Mouse (Mus musculus) cerebellum, postnatal 4 days (tissue): ENCODE data around the gene Slc38a9.
"Not testable (repeated sequence)": the region's sequence is repeated elsewhere in the genome, so short reads cannot be mapped to it uniquely, and the experiment has no call there.

Source experiments
- DNase-seq, 2 experiments: peaks; one replicate each; pipeline ENCODE4 v3.0.0; 2022; ENCODE audit warnings: low spot score in 2 of 2, mixed read lengths in 1 of 2

Slc38a9 gene

DNA sequence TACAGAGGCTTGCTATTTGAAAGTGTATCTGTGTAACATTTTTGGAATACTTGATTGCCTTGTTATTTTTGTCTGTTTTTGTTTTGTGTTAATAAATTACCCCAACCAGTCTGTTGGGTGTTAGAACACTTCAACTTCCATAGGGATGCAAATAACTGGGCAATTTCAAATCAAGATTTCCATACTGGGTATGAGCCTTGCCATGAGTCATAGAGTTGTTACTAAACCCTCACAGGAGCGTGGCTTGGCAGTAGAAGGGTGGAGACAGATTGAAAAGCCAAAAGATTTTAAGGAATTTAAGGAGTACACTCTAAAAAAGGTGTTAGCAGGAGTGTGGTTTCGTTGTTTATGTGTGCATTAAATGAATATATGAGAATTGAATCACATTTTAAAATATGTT lies 22.8 kb downstream of the Slc38a9 start:
- DNase-seq: no peak

DNA sequence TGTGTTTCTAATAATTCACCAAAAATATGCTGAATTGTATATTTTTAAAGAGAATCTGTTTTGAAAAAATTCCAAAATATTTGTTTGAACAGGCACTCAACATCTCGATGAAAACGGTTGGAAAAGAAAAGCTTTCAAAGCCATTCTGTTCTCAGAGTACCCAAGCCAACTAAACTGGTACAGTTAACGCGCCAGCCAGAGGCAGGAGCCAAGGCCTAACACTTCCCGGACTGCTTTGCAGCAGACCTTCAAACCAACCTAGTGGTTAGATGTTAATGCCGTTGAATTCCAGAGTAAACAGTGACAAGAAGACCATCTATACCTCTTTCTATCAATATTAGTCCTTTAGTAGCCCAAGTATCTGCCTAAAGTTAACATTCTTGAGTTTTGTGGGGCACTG lies 23.4 kb downstream of the Slc38a9 start:
- no peak for DNase-seq

DNA sequence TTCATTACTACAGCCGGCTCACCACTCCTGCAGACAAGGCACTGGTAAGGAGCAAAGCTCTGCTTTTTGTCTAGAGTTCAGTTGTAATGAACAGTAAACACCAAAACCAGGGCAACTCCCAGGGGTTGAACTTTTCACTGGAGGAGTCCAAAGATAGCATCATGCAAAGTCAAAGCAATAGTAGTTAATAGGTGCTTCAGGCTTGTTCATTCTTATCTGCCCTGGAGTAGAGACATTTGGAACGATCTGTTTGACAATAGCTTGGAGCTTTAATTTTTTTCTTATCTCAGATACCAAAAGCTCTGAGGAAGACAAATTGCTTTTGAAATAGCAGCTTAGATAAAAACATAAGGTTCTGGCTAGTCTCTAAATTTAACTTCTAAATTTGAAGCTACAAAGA lies 25.6 kb downstream of the Slc38a9 start:
- DNase-seq: no peak

DNA sequence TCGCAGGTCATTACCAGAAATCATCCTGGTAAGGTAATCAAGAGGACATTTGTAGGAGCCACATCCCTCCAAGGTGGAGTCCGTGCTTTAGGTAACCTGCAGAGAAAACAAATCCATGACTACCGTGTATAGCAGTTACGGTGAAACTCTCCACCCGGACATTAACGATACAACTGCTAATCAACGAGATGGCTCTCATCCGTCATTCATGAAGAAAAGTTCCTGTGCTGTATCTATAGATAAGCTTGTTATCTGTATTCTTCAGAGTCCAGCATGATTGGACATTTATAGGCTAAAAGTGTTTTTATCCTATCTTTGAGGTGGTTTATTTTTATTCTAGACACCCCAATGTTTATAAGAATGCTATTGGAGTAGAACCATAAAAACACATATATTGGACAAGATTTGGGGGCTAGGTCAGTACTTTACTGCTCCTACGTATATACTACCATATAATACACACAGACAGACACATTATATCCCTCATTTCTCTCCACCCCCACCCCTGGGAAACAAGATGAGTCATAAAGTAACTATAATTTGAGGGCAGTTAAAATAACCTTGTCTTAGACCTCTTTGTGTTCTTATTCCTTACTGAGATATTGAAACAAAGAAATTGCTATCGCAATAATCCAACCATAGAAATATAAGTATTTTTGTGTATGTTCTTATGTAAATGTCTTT lies 32.5 kb downstream of the Slc38a9 start:
- no peak for DNase-seq

DNA sequence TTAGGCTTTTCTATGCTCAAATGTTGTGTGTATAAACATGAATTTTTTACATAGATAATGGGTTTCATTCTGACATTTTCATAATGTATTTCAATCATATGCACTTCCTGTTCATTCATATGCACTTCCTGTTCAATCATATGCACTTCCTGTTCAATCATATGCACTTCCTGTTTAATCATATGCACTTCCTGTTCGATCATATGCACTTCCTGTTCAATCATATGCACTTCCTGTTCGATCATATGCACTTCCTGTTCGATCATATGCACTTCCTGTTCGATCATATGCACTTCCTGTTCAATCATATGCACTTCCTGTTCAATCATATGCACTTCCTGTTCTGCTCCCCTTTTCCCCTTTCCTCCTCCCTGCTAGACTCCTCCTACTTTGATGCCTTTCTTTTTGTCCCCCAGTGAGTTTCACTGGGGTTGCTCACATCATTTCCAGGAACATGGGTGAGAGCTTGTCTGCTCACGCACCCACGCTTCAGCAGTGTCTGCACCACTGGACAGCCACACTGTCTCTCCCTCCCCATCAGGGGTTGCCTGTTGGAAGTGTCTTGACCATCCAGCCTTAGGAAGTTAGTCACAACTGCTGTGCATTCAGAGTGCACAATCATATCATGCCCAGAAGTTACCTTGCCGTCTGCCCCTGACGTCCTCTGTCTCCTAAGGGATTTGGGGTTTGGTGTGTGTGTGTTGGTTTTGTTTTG lies 35.1 kb downstream of the Slc38a9 start:
- no peak for DNase-seq

DNA sequence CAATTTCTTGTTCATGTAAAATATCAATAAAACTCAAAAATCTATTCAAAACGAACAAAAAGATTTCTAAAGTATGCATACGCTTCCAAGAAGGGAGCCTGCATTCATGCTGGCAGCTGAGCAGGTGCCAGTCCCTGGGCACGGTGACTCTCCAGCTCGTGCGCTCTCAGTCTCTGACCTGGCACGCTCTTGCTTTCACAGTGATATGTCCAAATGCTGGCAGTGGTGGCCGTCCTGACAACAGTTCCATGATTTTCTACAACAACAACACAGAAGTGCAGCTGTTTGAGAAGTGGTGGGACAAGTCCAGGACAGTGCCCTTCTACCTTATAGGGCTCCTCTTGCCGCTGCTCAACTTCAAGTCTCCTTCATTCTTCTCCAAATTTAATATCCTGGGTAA lies 40.7 kb downstream of the Slc38a9 start:
- DNase-seq: no peak

DNA sequence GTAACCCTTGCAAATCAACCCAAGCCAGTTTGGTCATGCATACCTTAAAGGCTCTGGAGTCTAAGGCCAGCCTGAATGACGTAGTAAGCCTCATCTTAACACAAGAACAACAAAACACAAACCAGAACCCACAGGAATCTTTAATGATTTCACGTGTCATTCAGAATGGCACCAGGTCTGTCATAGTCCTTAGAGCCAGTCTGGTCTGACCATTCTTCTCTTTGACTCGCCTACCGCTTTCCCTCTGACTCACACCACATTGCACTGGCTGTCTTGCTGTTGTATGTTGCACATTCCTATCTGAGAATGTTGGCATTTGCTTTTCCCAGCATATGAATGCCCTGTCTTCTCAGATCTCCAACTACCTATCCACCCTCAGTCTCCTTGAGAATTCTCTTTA lies 45.8 kb downstream of the Slc38a9 start:
- no peak for DNase-seq

DNA sequence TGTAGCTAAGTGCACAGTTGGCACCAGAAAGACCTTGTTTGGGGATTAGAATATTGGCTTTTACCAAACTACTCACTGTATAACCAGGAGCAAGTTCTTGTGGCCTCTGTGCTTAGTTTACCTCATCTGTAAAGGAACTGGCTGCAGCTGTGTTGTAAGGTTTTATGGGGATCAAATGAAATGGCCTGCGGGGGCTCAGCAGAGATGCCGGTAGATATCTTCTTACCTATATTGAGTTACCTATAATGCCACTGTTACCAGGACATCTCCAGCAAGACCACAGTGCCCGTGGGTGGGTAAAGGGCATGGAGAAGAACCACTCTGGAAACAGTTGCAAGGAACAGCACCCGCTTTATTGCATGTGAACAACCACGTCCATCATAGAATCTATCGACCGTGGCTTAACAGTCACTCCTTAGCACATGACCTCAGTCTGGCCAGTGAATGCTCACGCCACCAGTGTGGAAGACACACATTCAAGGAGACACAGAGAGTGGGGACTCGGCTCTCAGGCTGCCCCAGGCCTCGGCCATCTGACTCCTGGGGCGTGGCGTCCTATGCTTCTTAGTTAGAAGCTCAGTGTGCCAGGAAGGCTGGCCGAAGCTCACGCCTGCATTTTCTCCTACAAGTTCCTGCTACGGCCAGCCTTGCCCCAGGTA lies 59.7 kb downstream of the Slc38a9 start:
- no peak for DNase-seq

DNA sequence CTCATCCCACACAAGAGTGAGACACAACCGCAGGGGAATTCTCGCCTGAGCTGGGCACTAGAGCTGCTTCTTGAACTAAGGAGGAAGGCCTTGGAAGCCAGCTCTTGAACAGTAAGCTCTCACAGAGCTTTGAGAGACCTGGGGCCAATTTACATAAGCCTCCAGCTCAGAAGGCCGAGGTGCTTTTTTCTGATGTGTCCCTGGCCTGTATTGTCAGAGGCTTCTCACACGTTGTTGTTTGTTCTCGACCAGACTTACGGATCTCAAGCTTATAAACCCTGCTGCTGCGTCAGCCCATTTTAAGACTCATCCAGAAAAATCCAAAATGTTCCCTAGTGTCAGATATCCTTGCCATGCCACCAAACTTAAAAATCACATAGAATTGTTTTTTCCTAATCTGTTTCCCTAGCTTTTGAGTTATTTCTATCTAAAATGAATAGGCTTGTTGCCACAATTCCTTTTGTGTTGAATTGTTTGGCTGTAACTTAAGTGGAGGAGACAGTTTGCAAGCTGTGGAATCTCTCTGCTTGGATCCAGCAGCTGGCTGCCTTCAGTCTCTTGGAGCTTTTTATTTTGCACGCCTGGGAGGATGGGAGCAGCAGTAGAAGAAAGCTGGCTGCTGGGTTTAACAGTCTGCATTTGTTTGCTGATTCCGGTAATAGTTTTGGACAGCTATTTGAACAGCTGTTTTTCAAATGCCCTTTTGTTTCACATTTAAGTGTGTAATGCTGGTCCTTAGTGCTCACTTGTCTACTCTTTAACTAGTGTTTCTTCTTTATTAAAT lies 61.6 kb downstream of the Slc38a9 start:
- DNase-seq: no peak

DNA sequence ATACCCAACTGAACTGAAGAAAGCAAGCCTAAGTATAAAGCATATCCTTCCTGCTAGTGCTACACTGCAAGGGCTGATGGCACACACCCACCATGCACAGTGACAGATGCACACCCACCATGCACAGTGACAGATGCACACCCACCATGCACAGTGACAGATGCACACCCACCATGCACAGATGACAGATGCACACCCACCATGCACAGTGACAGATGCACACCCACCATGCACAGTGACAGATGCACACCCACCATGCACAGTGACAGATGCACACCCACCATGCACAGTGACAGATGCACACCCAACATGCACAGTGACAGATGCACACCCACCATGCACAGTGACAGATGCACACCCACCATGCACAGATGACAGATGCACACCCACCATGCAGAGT lies 63.7 kb downstream of the Slc38a9 start:
- DNase-seq: not testable (repeated sequence)

DNA sequence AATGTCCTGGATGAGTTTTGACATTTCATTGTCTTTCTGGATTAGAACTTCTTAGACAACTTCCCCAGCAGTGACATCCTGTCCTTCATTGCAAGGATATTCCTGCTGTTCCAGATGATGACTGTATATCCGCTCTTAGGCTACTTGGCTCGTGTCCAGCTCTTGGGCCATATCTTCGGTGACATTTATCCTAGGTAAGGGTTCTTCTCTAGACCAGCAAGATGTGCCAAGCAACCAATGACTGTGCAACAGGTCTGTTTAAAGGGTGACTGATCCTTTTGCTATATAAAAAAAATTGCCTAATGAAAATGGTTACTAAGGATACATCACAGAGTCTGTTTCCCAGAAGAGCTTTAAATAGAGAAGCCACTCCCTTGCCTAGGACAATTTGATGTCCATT lies 65.5 kb downstream of the Slc38a9 start:
- no peak for DNase-seq

DNA sequence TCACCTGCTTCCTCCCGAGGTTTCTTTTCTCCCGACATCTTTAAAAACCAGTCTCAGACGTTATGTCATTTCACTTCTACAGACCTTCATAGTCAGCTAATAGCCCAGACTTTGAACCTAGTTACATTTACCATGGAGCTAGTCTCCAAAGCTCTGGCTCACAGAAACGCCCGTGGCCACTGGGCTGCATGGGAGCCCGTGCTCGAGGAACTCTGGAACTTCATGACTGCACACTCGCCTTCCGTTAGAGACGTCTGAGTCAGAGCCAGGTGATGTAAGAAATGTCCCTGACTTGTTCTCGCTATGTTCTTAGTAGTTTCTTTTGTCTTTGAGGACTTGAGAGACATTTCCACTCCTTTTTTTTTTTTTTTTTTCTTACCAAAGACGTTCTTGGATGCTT lies 72.8 kb downstream of the Slc38a9 start:
- no peak for DNase-seq

DNA sequence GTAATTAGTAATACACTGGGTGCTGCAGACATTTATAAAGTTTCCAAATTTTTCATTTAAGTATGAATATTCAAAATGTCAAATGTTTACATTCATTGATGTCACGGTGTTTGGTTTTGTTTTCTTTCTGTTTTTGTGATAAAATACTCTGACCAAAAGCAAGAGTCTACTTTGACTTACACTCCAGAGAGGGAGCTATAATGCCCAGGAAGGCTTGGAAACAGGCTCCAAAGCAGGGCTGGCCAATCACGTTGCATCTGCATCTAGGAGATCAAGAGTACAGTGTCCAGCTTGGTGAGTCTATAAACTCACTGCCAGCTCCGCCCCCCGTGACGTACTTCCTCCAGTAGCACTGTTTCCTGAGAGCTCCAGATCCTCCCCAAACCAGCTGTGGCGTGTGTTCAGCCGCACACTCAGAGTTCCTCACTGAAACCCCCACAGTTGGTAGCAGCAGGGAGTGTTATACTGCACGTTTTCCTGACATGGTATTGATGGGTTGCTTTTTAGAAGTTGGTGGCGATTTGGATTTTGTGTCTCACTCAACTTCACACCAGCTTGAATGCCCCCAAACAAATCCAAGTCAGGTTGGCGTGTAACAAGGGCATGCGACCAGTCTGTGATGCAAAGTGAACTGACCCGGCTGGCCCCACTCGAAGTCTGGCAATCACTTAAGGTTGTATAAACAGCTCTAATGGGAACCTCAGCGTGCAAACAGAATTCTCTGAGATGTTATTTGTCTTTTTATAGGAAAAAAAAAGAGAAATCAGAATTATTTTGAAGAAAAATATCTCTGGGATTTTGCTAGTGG lies 74.6 kb downstream of the Slc38a9 start:
- DNase-seq: no peak

DNA sequence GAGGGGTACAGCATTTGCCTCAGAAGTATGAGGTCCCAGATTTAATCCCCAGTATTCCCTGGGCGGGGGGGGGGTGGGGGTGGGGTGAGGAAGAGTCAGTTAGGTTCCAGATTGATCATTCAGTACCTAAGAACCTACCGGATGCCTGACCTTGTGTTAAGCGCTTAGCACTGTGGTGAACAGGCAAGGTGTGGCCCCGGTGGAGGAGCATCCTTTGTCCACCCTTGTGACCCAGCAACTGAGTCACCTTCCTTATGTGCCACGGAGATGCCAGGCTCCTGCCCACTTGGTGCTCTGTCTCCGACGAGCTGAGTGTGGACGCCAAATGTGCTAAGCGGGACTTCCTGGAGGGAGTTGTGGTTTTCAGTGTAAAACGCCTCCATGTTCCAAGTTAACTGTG lies 75.9 kb downstream of the Slc38a9 start:
- DNase-seq: no peak

DNA sequence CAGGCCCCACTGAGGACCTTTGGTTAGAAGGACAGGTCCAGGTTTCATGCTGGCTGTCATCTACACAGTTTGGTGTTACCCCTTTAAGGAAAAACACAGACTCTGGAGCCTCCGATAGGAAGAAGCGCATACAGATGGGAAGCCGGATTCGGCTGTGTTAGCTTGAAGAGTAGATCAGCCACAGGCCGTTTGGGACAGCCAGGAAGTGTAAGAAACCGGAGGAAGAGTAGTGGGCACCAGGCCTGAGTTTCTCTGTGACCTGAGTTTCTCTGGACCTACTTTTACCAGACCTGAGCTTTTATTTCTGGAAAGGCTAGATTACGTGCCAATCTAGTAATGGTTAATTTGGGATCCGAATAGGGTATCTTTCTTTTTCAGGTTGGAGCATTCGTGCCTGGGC lies 76.6 kb downstream of the Slc38a9 start:
- DNase-seq: no peak

DNA sequence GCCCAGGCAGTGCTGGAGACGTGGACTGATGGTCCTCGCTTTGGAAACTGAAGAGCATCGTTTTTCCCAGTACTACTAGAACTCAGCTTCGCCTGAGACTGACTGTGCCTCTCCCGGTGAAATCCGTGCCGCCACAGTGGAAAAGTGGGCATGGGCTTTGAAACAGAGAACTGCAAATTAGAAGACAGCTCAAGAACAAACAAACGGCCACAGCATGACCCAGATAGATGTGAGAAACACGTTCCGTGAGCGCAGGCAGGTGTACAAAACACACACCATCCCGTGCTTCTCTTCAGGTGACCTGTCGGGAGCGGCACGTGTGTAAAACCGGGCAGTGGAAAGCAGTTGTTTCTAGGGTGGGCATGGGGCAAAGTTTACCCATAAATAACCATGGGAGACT lies 77.5 kb downstream of the Slc38a9 start:
- DNase-seq: no peak

DNA sequence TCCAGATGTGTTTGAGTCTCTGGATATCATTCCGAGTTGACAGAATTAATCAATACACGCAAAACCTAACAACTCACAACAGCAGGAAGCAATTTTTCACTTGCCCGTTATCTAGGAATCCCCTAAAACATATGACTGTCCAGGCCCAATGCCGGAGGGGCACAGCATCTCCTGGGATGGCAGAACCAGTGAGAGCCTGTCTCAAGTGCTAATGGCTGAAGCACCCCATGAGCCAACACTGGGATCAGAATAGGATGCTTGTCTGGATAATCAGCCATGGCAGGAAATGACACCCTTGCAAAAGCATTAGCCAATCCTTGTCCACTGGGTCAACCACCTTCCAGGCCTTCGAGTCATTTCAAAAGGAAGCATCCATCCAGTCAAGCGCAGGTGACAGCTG lies 79.5 kb downstream of the Slc38a9 start:
- no peak for DNase-seq

DNA sequence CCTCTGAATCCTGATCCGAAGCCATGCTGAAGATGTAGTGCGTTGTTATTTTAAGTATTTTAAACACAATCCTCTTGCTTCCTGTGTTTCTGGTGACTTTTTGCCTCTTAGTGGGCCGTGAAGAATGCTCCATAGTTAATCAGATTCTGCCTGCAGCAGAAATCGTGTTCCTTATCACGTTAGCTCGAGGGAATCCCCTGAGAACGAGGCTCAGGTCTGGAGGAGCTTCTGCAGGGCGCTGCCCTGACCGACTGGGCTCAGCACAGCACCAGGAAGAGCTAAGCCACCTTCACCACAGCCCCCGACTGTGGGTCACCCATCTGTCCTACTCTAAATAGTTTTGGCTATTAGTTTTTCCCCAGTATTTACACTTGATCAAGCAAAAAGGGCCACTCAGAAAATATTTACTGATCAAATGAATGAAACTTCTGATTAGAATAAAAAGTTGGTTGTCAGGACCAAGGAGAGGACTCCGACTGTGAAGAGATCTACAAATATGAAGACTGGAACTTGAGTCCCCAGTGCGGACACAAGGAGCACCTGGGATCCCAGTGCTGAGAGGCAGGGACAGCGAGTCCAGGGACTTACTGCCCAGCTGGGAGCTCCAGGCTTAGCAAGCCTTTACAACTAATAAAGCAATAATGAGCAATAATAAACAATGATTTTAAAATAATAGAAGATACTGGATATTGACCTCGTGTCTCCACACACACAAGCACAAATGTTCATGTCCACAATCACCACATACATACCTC lies 81.7 kb downstream of the Slc38a9 start:
- no peak for DNase-seq

DNA sequence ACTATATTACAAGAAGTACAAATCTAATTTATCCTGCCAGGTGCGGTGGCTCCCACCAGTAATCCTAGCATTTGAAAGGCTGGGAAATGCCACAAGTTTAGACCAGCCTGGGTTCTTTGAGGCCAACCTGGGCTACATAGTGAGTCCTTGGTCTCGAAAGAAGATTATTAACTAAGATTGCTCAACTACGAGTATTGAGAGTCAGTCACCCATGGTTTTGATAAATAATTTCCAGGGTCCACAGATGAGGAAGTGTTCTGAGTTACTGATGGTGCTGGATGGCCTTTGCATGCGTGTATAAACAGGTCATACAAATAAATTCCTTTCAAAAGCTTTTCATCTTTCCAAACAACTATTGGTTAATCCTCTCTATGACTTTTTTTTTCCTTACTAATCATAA lies 83.1 kb downstream of the Slc38a9 start:
- no peak for DNase-seq

DNA sequence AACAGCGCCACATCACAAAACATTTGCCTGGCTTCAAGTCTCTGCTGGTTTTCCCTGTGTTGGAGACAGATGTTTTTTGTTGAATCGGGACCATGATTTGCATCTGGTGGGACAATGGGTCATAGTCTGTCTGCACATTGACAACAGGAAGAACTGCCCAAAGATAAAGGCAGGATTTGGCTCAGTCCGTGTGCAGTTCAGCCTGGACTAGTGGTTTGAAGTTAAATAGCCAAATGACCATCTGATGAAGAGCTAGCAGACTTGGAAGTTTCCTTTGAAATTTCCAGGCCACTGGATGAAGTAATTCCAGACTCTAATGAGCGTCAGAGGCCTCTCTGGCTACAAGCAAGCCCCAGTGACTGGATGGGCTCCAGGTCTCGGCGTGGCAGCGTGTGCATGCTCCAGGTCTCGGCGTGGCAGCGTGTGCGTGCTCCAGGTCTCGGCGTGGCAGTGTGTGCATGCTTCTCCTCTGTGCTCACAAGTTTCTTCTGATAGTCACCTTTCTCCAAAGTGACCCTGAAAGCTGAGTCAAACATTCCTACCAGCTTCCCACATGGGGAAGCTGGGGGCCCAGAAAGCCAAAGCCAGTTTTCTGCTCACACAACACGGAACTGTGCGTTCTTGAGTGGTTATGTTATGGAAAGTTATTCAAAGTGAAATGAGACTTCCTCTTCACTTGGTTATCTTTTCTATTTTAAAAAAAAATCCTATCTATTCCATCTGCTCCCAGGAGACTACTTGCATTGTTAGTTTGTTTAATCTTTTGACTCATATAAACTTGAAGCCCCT lies 83.7 kb downstream of the Slc38a9 start:
- no peak for DNase-seq
